Mouse (Mus musculus): Measurements from ENCODE around the gene Myh14.

DNA sequence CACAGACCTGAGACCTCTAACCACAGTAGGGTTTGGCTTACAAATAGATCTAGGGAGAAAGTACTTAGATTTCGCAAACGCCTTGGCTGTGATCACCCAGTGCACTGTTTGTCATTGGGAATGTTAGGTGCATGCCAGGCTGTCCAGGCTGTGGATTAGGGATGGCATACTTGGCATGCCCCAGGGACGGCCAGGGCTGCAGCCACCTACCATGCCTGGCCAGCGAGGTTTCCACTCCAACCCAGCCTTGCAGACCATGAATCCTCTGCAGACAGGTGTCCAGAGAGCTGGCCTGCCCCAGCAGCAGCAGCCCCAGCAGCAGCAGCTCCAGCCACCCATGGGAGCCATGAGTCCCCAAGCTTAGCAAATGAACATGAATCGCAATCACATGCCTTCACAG lies 25.4 kb downstream of the Myh14 start:
- TF ChIP-seq CTCF (conservative IDR thresholded peaks at IDR 0.05 in 1 of 2, IDR thresholded peaks at IDR 0.05 in 1 of 2; ENCODE audit: low read depth in 2 of 2, low read length in 2 of 2) (no peak), ZNF384 (IDR thresholded peaks at IDR 0.05; ENCODE audit: low read depth, low read length) (no peak), TCF12 (IDR thresholded peaks at IDR 0.05; ENCODE audit: low read depth, low read length) (no peak), EP300 (IDR thresholded peaks at IDR 0.05; ENCODE audit: low read length) (no peak), IRF4 (IDR thresholded peaks at IDR 0.05; ENCODE audit: low read depth, low read length) (no peak), NELFE (IDR thresholded peaks at IDR 0.05; ENCODE audit: low read depth, low read length) (no peak), ZKSCAN1 (IDR thresholded peaks at IDR 0.05; ENCODE audit: borderline replicate concordance, low read depth, low read length) (no peak), E2F4 (IDR thresholded peaks at IDR 0.05; ENCODE audit: insufficient replicate concordance, low read depth, low read length) (no peak), POLR2AphosphoS2 (IDR thresholded peaks at IDR 0.05; ENCODE audit: low read depth, low read length) (no peak), POLR2A (IDR thresholded peaks at IDR 0.05; ENCODE audit: low read depth, low read length) (no peak), USF1 (IDR thresholded peaks at IDR 0.05; ENCODE audit: low read depth, low read length) (no peak), MEF2A (IDR thresholded peaks at IDR 0.05; ENCODE audit: borderline replicate concordance, low read depth, low read length) (no peak), CHD1 (IDR thresholded peaks at IDR 0.05; ENCODE audit: low read depth, low read length) (no peak), USF2 (conservative IDR thresholded peaks at IDR 0.05; ENCODE audit: low read depth, low read length) (no peak)

Measured in CH12.LX (cell line).